Mouse (Mus musculus): Measurements from ENCODE around the gene Fam118a. TPM values are rescaled to one million over a fixed set of nuclear protein-coding genes. Genes with fewer than 3 reads are reported as not detected.

Gene Fam118a
- polyA plus RNA-seq, 1 experiment from 2014 or later: 21.9 TPM

DNA sequence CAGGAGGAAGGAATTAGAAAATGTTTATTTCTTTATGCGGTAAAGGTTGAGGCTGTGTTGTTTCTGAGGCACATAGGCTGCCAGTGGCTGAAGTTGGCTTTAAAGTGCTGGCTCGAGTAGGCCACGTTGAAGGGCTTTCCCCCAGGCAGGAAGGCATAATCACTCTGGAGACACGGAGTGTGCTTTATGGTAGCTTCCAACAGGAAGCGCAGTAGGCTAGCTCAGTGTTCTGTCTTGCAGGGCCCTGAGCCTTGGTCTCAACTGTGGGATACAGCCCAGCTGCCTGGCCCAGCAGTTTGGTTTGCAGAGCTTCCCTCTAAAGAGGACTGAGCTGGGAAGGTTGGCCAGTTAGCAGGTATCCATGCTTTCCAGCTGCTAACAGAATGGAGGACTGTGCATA is 14.4 kb downstream of the Fam118a start:
- Histone ChIP-seq H3K27ac (replicated peaks; ENCODE audit: low read depth, low read length) (peak overlapping the region; percentile 88), H3K27me3 (replicated peaks; ENCODE audit: control insufficient read depth, insufficient read depth, low read length) (no peaks in the 10 kb centered on the region), H3K4me1 (ENCODE audit: control insufficient read depth, insufficient read depth, low read length) (peaks cover 23% of the 10 kb centered on the region), H3K4me3 (ENCODE audit: low read depth, low read length) (no peak overlapping the region), H3K9ac (ENCODE audit: low read depth, low read length) (peak overlapping the region; percentile 50), H3K36me3 (ENCODE audit: control insufficient read depth, insufficient read depth, low read length) (peaks cover 19% of the 10 kb centered on the region; the same call in 1 of the 2 replicates), H3K9me3 (ENCODE audit: control insufficient read depth, low read length) (no peaks in the 10 kb centered on the region), H3K4me2 (ENCODE audit: low read depth, low read length) (no peak overlapping the region)
- ATAC-seq (ENCODE audit: low read depth) (no peak; the same call in 1 of the 2 replicates), DNase-seq (ENCODE audit: low spot score) (no peak)
- 41% methylated on average over 5 of the region's 5 CpGs for WGBS

DNA sequence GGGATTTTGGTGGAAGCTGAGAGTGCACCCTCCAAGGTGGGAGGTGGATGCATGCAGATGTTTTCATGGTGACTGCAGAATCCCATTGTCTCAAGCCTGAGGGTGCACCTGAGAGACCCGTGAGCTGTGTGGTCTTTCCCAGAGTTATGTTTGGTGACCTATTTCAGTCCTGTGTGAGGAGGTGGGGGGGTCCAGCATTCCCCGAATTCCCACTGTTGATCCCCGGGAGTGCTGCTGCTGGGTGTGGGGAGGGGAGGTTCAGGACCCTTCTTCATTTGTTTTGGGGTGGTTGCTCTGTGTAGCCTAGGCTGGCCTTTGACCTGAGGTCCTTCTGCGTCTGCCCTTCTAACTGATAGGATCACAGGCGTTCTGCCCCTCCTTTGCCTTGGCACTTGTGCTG is 15.0 kb downstream of the Fam118a start:
- DNase-seq (ENCODE audit: low spot score): no peak
- Histone ChIP-seq H3K9ac (ENCODE audit: low read depth, low read length) (peak overlapping the region; percentile 50; the same call in 1 of the 2 replicates), H3K4me2 (ENCODE audit: low read depth, low read length) (no peak overlapping the region)

DNA sequence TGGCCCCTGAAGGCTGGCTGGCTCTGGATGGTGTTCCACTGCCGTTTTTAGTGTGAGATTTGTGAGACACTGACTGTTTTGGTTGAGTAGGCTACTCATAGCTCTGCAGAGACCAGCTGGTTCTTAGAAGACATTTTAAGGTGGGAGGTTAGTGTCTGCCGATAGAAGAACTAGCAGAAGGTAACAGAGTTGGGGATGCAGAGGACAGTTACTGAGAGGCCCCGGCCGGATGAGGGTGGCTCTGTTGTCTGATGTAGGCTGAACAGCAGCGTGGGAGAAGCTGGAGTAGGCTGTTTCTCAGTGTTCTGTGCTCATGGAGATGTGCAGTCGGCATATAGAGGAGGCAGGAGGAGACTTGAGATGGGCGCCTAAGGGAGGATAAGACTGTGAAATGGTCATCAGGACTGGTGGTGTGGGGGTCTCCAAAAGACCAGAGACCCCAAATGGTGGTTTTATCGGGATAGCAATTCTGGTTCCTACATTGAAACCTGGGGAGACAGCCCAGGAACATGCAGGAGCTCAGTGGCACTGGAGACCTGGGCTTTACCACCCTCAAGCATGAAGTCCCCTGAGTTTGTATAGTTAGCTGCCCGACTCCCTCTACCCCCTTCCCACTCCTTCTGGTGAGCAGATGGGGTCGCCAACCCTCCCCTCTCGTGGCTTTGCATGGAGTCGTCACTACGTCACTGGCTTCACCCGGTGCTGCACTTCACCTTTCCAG is 17.6 kb downstream of the Fam118a start:
- no peak for ATAC-seq (ENCODE audit: low read depth)
- Histone ChIP-seq H3K9ac (ENCODE audit: low read depth, low read length) (no peak overlapping the region), H3K27me3 (replicated peaks; ENCODE audit: control insufficient read depth, insufficient read depth, low read length) (no peaks in the 10 kb centered on the region), H3K9me3 (ENCODE audit: control insufficient read depth, low read length) (no peaks in the 10 kb centered on the region), H3K36me3 (ENCODE audit: control insufficient read depth, insufficient read depth, low read length) (peaks cover 52% of the 10 kb centered on the region), H3K4me2 (ENCODE audit: low read depth, low read length) (no peak overlapping the region), H3K27ac (replicated peaks; ENCODE audit: low read depth, low read length) (no peak overlapping the region), H3K4me3 (ENCODE audit: low read depth, low read length) (no peak overlapping the region), H3K4me1 (ENCODE audit: control insufficient read depth, insufficient read depth, low read length) (peaks cover 21% of the 10 kb centered on the region)
- WGBS: 83% methylated on average over 14 of the region's 14 CpGs
- no peak for DNase-seq (ENCODE audit: low spot score)

More for the DNA sequence above, 15.0 kb downstream of the Fam118a start:
- Histone ChIP-seq H3K27me3 (replicated peaks; ENCODE audit: control insufficient read depth, insufficient read depth, low read length) (no peaks in the 10 kb centered on the region), H3K9me3 (ENCODE audit: control insufficient read depth, low read length) (no peaks in the 10 kb centered on the region), H3K4me3 (ENCODE audit: low read depth, low read length) (no peak overlapping the region), H3K27ac (replicated peaks; ENCODE audit: low read depth, low read length) (peak overlapping the region; percentile 88; the same call in 1 of the 2 replicates), H3K36me3 (ENCODE audit: control insufficient read depth, insufficient read depth, low read length) (peaks cover 25% of the 10 kb centered on the region; the same call in 1 of the 2 replicates), H3K4me1 (ENCODE audit: control insufficient read depth, insufficient read depth, low read length) (peaks cover 21% of the 10 kb centered on the region)
- WGBS: 70% methylated on average over 5 of the region's 5 CpGs
- ATAC-seq (ENCODE audit: low read depth): no peak

DNA sequence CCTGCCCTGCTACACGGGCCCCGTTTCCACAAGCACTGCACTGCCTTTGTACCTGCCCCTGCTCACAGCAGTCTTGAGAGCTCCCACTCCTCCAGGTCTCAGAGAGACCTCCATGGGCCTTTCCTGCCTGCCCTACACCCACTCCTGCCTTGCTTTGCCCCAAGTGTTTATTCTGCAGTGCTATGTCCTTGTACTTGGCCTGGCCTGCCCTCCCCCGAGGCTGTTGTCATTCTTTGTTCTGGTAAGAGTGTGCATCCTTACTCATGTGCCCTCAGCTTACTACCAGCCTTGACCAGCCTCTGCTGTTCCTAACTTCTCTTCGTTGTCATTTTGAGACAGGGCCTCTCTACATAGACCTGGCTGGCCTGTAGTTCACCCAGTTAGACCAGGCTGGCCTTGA is 19.1 kb downstream of the Fam118a start:
- whole genome bisulfite sequencing: 87% methylated on average over 4 of the region's 4 CpGs
- no peak overlapping the region for H3K9ac ChIP-seq (ENCODE audit: low read depth, low read length)
- no peaks in the 10 kb centered on the region for H3K27me3 ChIP-seq (replicated peaks; ENCODE audit: control insufficient read depth, insufficient read depth, low read length)
- no peak overlapping the region for H3K4me3 ChIP-seq (ENCODE audit: low read depth, low read length)
- ATAC-seq (ENCODE audit: low read depth) (no peak), DNase-seq (ENCODE audit: low spot score) (no peak)
- H3K4me1 ChIP-seq (ENCODE audit: control insufficient read depth, insufficient read depth, low read length): peaks cover 11% of the 10 kb centered on the region
- no peak overlapping the region for H3K27ac ChIP-seq (replicated peaks; ENCODE audit: low read depth, low read length)
- no peak overlapping the region for H3K4me2 ChIP-seq (ENCODE audit: low read depth, low read length)
- H3K36me3 ChIP-seq (ENCODE audit: control insufficient read depth, insufficient read depth, low read length): peaks cover 66% of the 10 kb centered on the region
- no peaks in the 10 kb centered on the region for H3K9me3 ChIP-seq (ENCODE audit: control insufficient read depth, low read length)

DNA sequence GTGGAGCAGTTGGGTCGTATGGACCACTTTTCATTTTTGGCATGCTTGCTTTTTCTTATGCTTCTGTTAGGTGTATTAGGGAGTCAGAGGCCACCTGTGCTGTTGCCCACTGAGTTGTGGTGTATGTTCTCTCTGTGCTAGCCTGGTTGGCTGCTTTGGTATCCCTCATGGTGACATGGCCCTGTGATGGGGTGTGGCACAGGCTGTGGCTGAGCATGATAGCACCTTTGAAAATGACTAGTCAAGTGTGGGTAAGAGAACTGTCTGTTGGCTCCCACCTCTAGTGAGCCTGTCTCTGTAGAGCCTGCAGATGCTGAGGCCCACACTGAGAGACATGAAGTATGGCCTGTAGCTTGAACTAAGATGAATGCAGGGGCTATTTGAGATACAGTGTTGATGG is 21.0 kb downstream of the Fam118a start:
- 87% methylated on average over 1 of the region's 1 CpGs for WGBS
- H3K4me3 ChIP-seq (ENCODE audit: low read depth, low read length): no peak overlapping the region
- ATAC-seq (ENCODE audit: low read depth): no peak

DNA sequence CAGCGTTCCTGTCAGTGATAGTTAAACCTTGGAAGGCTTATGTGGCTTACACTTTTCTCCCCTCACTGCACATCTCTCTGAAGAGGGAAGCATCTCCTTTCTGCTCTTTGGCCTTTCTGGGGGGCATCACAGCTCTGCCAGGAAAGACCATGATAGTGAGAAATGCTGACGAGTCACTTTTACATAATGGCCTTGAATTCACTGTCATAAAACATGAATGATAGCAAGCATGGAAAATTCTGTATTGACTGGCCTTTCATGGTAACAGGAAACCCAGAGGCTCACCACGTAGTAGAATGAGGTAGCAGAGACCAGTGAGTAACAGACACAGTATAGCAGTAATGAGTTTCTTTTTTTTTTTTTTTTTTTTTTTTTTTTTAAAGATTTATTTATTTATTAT is 25.4 kb downstream of the Fam118a start:
- no peak for DNase-seq (ENCODE audit: low spot score)
- no peaks in the 10 kb centered on the region for H3K27me3 ChIP-seq (replicated peaks; ENCODE audit: control insufficient read depth, insufficient read depth, low read length)
- no peak for ATAC-seq (ENCODE audit: low read depth)
- 92% methylated on average over 3 of the region's 3 CpGs for WGBS
- H3K4me2 ChIP-seq (ENCODE audit: low read depth, low read length): no peak overlapping the region
- H3K4me3 ChIP-seq (ENCODE audit: low read depth, low read length): no peak overlapping the region
- no peak overlapping the region for H3K27ac ChIP-seq (replicated peaks; ENCODE audit: low read depth, low read length)
- H3K4me1 ChIP-seq (ENCODE audit: control insufficient read depth, insufficient read depth, low read length): no peaks in the 10 kb centered on the region
- H3K9me3 ChIP-seq (ENCODE audit: control insufficient read depth, low read length): no peaks in the 10 kb centered on the region
- H3K36me3 ChIP-seq (ENCODE audit: control insufficient read depth, insufficient read depth, low read length): peaks cover 80% of the 10 kb centered on the region
- no peak overlapping the region for H3K9ac ChIP-seq (ENCODE audit: low read depth, low read length)

More for the DNA sequence above, 21.0 kb downstream of the Fam118a start:
- no peak overlapping the region for H3K9ac ChIP-seq (ENCODE audit: low read depth, low read length)
- no peaks in the 10 kb centered on the region for H3K4me1 ChIP-seq (ENCODE audit: control insufficient read depth, insufficient read depth, low read length)
- H3K27me3 ChIP-seq (replicated peaks; ENCODE audit: control insufficient read depth, insufficient read depth, low read length): no peaks in the 10 kb centered on the region
- H3K9me3 ChIP-seq (ENCODE audit: control insufficient read depth, low read length): no peaks in the 10 kb centered on the region
- no peak overlapping the region for H3K27ac ChIP-seq (replicated peaks; ENCODE audit: low read depth, low read length)
- H3K4me2 ChIP-seq (ENCODE audit: low read depth, low read length): no peak overlapping the region
- peaks cover 81% of the 10 kb centered on the region for H3K36me3 ChIP-seq (ENCODE audit: control insufficient read depth, insufficient read depth, low read length)
- DNase-seq (ENCODE audit: low spot score): no peak

DNA sequence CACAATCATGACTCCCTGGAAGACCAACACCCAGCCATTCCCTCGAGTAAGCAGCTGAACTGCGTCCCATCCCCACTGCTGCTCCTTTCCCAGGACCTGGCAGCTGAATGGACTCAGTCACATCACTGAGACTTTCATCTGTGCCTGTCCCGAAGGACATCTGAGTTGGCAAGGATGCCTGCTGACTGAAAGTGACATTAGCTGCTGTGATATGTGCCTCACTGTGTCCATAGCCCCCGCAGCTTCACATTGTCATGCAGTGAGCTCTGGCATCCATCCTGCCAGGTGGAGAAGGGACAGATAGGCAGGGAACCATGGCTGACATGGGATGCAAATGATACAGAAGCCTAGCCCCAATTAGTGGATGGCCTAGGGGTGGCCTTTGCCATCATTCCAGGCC is 26.4 kb downstream of the Fam118a start:
- no peak for ATAC-seq (ENCODE audit: low read depth)
- H3K4me1 ChIP-seq (ENCODE audit: control insufficient read depth, insufficient read depth, low read length): no peaks in the 10 kb centered on the region
- no peak overlapping the region for H3K9ac ChIP-seq (ENCODE audit: low read depth, low read length)
- H3K36me3 ChIP-seq (ENCODE audit: control insufficient read depth, insufficient read depth, low read length): peaks cover 78% of the 10 kb centered on the region
- H3K27ac ChIP-seq (replicated peaks; ENCODE audit: low read depth, low read length): no peak overlapping the region
- WGBS: 85% methylated on average over 4 of the region's 4 CpGs
- no peak for DNase-seq (ENCODE audit: low spot score)
- H3K4me2 ChIP-seq (ENCODE audit: low read depth, low read length): no peak overlapping the region
- no peaks in the 10 kb centered on the region for H3K27me3 ChIP-seq (replicated peaks; ENCODE audit: control insufficient read depth, insufficient read depth, low read length)
- no peak overlapping the region for H3K4me3 ChIP-seq (ENCODE audit: low read depth, low read length)
- H3K9me3 ChIP-seq (ENCODE audit: control insufficient read depth, low read length): no peaks in the 10 kb centered on the region

DNA sequence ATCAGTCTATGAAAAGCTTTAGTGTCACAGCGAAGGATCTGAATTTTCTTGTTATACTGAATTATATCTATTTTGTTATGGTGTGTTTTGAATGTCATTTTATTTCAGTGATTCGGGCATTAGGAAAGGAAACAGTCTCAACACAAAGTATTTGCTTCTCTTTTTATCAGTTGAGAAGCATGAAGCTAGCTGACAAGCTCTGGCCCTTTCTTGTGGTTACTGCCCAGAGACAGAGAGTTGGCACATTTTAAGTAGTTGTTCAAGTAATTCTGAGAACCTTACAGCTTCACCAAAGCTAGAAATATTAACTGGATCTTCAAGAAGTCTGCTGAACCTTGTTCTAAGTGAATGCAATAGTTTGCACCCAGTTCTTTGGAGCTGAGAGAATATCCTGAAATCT is 34.7 kb downstream of the Fam118a start:
- ATAC-seq (ENCODE audit: low read depth) (no peak), DNase-seq (ENCODE audit: low spot score) (no peak)
- Histone ChIP-seq H3K27ac (replicated peaks; ENCODE audit: low read depth, low read length) (no peak overlapping the region), H3K27me3 (replicated peaks; ENCODE audit: control insufficient read depth, insufficient read depth, low read length) (no peaks in the 10 kb centered on the region), H3K4me2 (ENCODE audit: low read depth, low read length) (no peak overlapping the region), H3K9ac (ENCODE audit: low read depth, low read length) (no peak overlapping the region), H3K4me3 (ENCODE audit: low read depth, low read length) (no peak overlapping the region), H3K4me1 (ENCODE audit: control insufficient read depth, insufficient read depth, low read length) (no peaks in the 10 kb centered on the region), H3K9me3 (ENCODE audit: control insufficient read depth, low read length) (no peaks in the 10 kb centered on the region), H3K36me3 (ENCODE audit: control insufficient read depth, insufficient read depth, low read length) (peaks cover 36% of the 10 kb centered on the region)
- 91% methylated on average over 2 of the region's 2 CpGs for WGBS

DNA sequence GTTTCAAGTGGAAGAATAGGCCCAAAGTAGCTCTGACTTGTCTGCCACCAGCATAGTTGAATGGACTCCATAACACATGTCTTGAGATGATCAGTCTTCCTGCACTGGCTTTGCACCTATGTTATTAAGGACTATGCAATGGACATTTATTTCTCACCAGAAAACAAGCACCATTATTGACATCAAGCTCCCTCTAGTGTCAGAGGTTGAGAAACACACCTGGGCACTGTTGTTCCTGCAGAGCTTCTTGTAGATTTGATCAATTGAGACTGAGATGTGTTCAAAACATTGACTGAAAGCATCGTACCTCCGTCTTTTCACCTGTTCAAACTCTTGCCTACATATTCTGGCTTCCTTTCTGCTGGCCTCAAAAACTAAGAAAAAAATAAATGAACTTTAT is 41.8 kb downstream of the Fam118a start:
- Histone ChIP-seq H3K9ac (ENCODE audit: low read depth, low read length) (no peak overlapping the region), H3K9me3 (ENCODE audit: control insufficient read depth, low read length) (no peaks in the 10 kb centered on the region), H3K4me3 (ENCODE audit: low read depth, low read length) (no peak overlapping the region), H3K27me3 (replicated peaks; ENCODE audit: control insufficient read depth, insufficient read depth, low read length) (no peaks in the 10 kb centered on the region), H3K36me3 (ENCODE audit: control insufficient read depth, insufficient read depth, low read length) (no peaks in the 10 kb centered on the region), H3K4me1 (ENCODE audit: control insufficient read depth, insufficient read depth, low read length) (no peaks in the 10 kb centered on the region), H3K27ac (replicated peaks; ENCODE audit: low read depth, low read length) (no peak overlapping the region), H3K4me2 (ENCODE audit: low read depth, low read length) (no peak overlapping the region)
- peak; percentile 73 for DNase-seq (ENCODE audit: low spot score)
- no peak for ATAC-seq (ENCODE audit: low read depth)
- WGBS: 37% methylated on average over 2 of the region's 2 CpGs

Measured in embryonic facial prominence, embryonic 14.5 days (tissue).